Mouse (Mus musculus): ENCODE data around the gene Rnf7.
"Not testable (repeated sequence)": the region's sequence is repeated elsewhere in the genome, so short reads cannot be mapped to it uniquely, and the experiment has no call there.

The Rnf7 gene

GRCm38 (mm10) chr9:96478071-96478888, at the start of gene Rnf7:
Rnf7 (minus strand) TSS chr9:96478675.
- DNase-seq (ENCODE audit: low spot score in 2 of 2): peak; percentile 97 to 98

DNA sequence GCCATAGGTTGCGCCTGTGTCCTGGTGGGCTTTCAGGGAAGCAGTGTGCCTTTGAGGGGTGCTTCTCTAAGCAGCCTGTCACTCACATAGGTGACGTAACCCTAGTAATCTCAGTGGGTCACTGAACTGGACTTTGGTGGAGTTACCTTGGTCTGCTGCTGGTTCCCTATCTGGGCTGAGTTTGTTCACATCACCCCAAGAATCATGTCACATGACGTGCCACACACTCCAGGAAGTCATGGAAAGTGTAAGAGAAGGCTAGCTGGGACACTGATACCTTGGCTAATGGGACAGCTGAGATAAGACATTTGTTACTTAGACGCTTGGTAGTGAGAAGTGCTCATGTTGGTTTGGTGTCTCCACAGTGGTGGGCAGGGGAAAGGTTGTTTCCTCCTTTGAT, 47.5 kb upstream of the Rnf7 start:
- no peak for DNase-seq (ENCODE audit: low spot score in 2 of 2)

DNA sequence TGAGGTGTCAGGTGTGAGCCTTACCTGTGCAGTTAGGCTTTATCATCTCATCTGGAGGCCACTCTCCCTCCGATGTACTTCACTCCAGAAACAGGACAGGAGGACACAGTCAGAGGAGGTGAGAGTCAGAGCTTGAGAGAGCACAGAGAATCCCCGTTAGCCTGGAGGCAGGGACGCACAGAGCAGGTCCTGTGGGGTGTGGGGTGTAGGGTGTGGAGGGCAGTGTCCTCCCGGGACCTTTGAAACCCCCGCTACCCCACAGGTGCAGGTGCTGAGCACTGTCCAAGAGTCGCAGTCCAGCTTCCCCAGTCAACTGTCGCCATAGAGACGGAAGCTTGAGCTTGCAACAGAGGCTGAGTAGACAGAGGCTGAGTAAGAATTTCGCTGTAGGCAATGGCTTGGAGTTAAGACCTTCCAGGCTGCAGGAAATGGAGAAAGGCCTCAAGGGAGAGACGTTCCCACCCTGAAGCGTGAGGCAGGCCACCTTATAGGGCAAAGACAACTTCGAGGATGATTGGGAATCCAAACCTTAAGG, 46.6 kb upstream of the Rnf7 start, which contains the start of gene Gm28729:
Gm28729 (minus strand) TSS at position 293 of the 535 bp plus-strand sequence.
- no peak for DNase-seq (ENCODE audit: low spot score in 2 of 2)

DNA sequence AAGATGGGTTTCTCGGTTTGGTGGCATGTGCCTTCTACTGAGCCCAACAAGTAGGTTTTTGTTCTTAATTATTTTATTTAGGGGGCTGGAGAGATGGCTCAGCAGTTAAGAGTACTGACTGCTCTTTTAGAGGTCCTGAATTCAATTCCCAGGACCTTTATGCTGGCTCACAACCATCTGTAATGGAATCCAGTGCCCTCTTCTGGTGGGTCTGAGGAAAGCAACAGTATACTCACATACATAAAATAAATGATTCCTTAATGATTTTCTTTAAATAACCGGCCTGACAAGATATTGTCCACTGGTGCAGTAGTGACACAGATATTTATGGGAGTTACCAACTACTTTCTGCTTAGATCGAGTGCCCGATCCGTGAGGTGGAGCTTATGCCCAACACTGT, 44.7 kb upstream of the Rnf7 start:
- no peak for DNase-seq (ENCODE audit: low spot score in 2 of 2)

DNA sequence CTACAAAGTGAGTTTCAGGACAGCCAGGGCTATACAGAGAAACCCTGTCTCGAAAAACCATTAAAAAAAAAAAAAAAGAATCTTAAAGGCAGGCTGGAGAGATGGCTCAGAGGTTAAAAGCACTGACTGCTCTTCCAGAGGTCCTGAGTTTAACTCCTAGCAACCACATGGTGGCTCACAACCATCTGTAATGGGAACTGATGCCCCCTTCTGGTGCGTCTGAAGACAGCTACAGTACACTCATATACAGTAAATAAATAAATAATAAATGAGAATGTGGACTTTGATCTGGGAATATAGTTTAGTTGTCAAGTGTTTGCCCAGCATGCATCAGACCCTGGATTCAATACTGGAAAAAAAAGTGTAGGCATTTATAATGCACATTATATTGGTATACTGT, 43.1 kb upstream of the Rnf7 start:
- DNase-seq (ENCODE audit: low spot score in 2 of 2): not testable (repeated sequence)

DNA sequence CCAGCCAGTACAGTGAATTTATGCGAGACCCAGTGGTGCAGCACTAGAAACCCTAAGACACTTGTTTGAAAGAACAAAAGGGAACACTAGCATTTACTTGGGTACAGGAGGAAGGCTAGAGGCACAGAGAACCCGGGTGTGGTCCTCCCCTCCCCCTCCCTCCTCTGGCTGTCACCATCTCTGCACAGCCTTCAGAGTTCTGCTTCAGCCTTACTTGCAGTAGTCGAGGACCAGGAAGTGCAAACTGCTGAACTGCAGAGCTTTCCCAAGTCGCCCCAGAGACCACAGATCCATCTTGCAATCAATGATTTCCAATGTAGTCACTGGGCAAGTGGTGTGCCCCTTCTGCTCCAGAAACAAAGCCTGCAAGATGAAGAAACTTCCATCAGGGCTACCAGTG, 39.0 kb upstream of the Rnf7 start:
- no peak for DNase-seq (ENCODE audit: low spot score in 2 of 2)

- no peak for DNase-seq (ENCODE audit: low spot score in 2 of 2)
Measured at GRCm38 (mm10) chr9:96516806-96517205, 38.3 kb upstream of the Rnf7 start.

DNA sequence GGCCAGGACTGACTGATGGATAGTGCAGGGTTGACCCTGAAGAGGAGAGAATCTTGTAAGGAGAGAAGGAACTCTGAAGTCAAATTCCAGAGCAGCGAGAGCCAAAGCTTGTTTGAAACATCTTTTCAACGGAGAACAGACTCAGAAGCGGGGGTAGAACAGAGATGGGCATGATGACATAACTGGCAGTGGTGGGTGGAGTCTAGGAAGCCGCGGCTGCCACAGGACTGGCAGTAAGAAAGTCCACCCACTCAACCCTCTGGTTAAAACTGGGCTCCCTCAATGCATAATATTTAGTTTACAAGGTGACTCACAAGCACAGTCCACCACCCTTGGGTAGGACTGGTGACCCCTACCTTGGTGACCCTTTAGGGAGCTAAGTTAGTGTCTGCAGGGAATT, 37.3 kb upstream of the Rnf7 start:
- peak in 1 of 2 experiments; percentile 22 for DNase-seq (ENCODE audit: low spot score in 2 of 2)

GRCm38 (mm10) chr9:96514278-96514677, 35.8 kb upstream of the Rnf7 start:
- no peak for DNase-seq (ENCODE audit: low spot score in 2 of 2)

DNA sequence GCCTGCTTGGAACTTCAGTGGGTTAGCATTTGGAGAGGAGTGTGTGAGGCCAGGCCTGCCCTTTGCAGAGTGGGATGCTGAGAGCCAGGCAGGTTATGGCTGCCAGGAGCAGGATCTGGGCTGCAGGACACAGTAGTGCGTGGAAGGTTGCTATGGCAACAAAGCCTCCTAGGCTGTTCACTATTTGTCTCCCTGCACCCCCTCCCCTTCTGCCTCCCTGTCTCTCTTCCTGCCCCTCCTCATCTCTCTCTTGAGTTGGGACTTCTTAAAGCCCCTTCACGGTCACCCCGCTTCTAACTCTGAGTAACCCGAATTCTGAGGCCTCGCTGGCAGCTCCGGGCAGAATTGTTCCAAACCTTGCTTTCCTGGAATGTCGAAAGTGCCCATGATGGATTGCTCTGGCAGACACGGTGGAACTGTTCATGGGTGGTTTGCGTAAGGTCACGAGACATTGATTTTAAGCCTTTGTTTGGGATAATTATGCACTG, 27.6 kb upstream of the Rnf7 start:
- peak in 1 of 2 experiments; percentile 19 for DNase-seq (ENCODE audit: low spot score in 2 of 2)

DNA sequence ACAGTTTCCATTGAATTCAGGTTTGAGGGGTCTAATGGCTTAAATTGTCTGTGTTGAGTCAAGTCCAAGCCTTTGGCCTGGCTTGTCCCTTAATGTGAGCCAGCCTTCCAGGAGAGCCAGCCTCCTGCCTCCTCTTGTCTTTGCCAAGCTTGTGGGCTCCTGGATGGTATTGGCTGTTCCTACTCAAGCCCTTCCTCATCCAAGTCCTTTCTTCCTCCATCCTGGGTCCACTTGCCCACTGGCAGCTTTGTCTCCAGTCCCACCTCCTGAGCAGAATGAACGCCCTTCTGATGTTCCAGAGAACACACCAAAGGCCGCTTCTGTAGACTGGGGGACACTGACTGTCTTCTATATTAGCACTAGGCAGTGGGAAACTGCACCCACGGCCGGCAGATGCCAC, 26.7 kb upstream of the Rnf7 start:
- no peak for DNase-seq (ENCODE audit: low spot score in 2 of 2)

DNA sequence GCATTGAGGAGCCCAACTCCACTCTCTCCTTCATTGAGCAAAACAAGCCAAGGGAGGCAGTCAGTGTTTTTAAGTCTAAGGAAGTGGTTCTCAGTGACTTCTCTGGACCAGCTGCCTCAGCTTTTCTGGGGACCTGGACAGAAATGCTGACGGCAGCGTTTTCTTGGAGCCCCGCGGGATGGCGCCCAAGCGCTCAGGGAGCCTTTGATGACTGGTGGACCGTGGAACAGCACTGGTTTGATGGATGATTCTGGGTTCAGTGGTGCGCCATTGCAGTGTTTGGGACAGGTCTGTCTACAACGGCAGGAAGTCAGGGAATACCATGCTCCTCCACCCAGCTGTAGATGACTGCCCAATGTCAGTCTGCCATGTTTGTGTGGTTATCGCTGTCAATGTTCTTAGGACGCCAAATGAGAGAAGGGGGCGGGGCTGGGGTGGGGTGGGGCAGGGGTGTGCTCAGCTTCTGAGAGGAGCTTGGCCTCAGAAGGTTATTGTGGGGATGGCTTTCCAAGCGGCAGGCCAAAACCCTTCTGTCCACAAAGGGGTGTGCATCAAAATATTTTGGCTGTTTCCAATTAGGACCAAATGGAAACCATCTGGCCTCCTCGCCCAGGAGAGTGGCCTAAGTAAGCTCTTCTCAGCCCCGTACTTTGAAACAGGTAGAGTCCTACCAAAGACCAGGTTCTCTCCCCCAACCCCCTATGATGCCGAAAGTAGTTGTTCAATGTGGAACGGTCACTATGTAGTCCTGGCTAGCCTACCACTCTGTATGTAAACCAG, 25.8 kb upstream of the Rnf7 start:
- no peak for DNase-seq (ENCODE audit: low spot score in 2 of 2)

DNA sequence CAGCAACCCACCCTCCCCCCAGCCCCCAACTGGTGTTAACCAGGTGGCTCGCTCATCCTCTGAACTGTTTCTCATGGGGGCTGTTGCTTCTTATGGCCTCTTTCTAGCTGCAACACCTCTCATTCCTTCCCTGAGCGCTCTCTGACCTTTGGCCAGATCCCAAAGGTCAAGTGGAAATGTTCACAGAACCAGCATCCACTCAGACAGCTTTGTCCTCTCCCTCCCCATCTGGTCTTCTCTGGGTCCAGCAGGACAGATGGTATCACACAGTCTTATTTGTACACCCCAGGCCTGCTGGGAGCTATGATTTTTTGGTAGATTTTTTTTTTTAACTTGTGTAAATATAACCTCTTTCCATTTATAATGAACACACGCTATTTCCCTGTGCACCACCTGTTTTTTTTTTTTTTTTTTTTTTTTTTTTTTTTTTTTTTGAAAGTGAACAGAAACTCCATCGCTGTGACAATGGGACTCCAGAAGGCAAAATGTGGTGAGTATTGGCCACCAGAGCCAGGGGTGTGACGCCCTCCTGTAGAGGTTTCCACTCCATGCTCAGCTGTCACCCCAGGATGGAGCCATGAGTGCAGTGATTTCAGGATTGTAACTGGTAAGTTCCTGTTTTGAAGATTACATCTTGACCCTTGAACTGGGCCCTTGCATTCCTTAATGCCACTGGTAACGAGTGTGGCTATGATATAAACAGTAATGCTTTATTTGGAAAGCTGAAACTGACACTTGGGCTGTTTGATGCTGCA, 24.6 kb upstream of the Rnf7 start:
- DNase-seq (ENCODE audit: low spot score in 2 of 2): no peak

DNA sequence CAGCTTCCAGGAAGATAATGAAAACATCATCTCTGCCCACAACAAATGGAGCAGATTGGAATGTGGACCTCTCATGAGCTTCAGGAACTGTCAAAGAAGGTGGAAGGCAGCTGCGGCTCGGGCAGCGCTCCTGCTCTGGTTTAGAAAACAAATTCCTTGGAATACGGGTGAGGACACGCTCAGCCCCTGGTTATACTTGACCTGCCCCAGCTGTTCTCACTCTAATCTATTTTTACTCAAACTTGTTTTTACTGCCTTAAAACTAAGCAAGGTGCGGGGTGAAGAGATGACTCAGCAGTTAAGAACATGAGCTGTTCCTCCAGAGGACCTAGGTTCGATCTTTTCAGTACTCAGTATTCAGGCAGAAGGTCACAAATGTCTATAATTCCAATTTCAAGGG, 22.7 kb upstream of the Rnf7 start:
- no peak for DNase-seq (ENCODE audit: low spot score in 2 of 2)

DNA sequence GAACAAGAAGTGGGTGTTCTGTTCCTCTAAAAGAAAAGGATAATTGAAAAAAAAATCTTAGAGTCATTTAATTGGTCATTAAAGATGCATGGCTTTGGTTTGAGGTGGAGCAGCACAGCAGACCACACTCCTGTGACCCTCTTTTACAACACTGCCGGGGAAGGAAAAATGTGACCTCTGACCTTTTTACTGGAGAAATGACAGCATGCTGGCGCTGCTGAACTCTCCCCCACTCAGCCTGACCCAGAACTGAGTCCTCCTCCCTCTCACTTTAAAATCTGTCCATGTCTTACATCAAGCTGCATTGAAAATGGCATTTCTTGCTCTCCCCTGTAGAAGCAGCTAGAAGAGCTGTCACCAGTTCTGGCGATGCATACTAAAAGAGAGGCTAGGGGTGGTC, 14.7 kb upstream of the Rnf7 start:
- no peak for DNase-seq (ENCODE audit: low spot score in 2 of 2)

DNA sequence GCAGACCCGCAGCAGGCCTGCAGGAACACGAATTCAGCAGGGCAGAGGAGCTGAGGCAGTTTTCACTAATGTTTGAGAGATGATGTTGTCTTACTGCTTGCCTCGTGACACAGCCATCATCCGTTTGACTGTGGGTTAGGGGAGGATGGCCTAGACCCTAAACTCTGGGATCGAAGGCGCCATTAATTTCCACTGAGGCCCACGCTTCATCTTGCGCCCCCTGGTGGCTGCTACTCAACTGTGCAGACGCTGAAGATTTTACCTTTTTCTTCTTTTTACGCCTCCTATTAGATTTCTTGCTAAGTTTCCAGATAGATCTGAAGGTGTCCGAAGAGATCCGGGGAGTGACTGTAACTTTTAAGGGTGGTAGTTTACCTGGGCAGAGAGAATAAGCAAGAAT, 13.3 kb upstream of the Rnf7 start:
- no peak for DNase-seq (ENCODE audit: low spot score in 2 of 2)

DNA sequence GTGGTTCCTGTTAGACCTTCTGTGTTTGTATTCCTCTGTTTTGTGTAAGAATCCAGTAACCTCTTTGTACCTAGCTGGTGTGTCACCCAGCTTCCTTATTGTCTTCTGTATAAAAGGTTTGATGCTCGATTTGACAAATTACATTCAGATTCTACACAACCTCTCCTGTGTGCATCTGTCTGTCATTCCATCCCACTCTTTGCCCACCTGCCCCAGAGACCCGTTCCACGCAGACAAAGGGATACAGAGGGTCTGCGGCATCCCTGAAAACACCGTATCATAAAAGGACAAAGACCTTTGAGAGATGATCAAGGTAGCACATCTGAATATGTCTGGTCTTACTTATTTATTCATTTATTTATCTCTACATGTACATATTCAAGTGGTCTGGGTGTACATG, 9.4 kb upstream of the Rnf7 start:
- not testable (repeated sequence) for DNase-seq (ENCODE audit: low spot score in 2 of 2)

- DNase-seq (ENCODE audit: low spot score in 2 of 2): no peak
Measured at GRCm38 (mm10) chr9:96483648-96484047, 5.2 kb upstream of the Rnf7 start.

DNA sequence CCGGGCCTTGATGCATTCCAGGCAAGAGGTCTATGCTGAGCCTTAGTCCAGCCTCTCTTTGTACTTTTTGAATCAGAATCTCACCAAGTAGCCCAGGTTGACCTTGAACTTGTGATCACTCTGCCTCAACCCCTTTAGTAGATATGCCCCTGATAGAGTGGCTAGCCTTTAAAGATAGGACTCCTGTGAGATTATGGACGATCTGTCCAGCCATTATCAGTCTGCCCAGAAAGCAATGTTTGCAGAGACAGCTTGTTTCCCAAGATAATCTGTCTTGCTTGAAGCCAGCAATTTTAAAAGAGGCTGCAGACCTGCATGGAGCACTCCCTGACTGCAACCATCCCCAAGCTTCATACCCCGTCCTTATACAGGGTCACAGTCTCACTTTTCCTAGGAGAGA, 4.6 kb upstream of the Rnf7 start:
- DNase-seq (ENCODE audit: low spot score in 2 of 2): no peak

DNA sequence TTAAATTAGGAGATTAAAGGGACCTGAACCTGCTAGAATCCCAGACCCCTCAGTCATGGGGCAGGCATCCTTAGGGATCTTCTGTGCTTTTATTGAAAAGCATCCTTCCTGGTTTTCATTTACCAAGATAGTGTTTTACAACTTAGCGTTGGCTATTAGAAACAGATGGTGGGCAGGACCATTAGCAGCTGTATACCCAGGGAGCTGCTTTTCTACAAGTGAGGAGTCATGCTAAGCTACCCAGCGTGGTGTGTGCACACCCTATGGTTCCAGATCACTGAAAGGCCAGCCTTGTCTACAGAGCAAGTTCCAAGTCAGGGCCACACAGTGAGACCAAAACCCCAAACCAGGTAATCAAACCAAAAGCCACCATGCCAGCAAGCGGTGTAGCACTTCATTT, 6.1 kb downstream of the Rnf7 start:
- DNase-seq (ENCODE audit: low spot score in 2 of 2): no peak

DNA sequence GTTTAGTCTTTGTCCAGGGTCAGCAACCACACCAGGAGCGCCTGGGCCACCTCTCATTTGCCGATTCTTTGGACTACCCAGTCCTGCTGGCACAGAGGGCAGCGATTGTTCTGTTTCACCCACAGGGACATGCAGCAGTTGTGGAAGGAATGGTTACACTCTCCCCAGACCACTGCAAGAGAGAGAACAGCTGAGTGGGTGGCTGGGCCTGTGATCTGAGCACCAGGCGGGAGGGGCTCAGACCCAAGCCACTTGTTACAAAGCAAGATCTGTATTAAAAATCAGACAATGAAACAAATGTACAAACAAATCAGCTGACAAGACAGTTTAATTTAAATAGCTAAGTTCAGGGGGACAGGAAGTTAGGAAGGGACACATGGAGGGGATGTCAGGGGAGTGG, 6.8 kb downstream of the Rnf7 start:
- not testable (repeated sequence) for DNase-seq (ENCODE audit: low spot score in 2 of 2)
